Comparison of ENCODE assay signal across 9 mouse cellular contexts in the genomic region with DNA sequence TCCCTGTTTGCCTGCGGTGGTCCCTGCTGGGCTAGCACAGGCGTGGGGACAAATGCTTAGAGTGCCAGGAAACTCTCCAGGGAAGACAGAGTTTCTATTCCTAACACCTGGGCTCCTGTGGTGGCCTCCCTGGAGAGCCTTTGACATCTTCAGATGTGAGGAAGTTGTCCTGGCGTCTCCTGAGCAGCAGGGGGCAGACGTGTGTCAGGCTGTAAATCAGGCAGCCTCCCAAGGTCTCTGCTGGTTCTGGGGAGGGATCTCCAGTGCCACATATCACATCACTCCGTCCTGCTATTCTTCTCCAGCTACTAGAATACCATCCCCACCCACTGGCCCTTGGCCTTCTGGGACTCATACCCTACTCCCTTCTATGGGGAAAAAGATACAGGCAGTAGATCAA. TPM values are rescaled to one million over a fixed set of nuclear protein-coding genes. Genes with fewer than 3 reads are reported as not detected.
DNase-seq lines count a peak whose midpoint lies in the region; ATAC-seq lines count a peak whose summit lies in the region.
"Had no signal": no experiment of that assay in that cellular context is flagged by ENCODE, and none has a peak within 500 bp of the region (broad histone marks: within the 10 kb centered on the region; RNA-seq: fewer than 3 reads in every experiment).

No protein-coding gene starts in this region.

- no peak overlapping the region for H3K9ac ChIP-seq in kidney, embryonic 15.5 days

- DNase-seq in kidney, adult 11 months = peak; percentile 68
- peak; percentile 74 for DNase-seq in cerebellum, adult 11-12 months
- peak; percentile 82 for DNase-seq in left cerebral cortex, postnatal 4 days
- DNase-seq in natural killer cell, adult 2 months (ENCODE audit: low spot score in 2 of 2) = peak; percentile 17 to 36
- peak; percentile 84 for DNase-seq in testis, postnatal 10 days (ENCODE audit: low spot score)

- no peaks in the 10 kb centered on the region for H3K9me3 ChIP-seq in kidney, embryonic 15.5 days (replicated peaks)
- H3K9me3 ChIP-seq: megakaryocyte, embryonic 14.5 days had no signal

- intact Hi-C loops in left cerebral cortex, postnatal 4 days (cut with DNase I) = loop anchor here (2.0 kb wide), 1 partner anchor 141 kb away; no protein-coding TSS in a partner anchor

- ATAC-seq in kidney, embryonic 15.5 days (replicated peaks; ENCODE audit: low FRiP score) = no peak
- 0 out of 2 replicates have a peak, but pooled peaks have one; percentile 18 for ATAC-seq in frontal cortex, adult (ENCODE audit: low TSS enrichment)
- ATAC-seq in inflammation-experienced regulatory T-cells, adult 6 months = peak; percentile 41

- H3K4me3 ChIP-seq in kidney, embryonic 15.5 days (replicated peaks) = no peak overlapping the region
- H3K4me3 ChIP-seq: megakaryocyte, embryonic 14.5 days had no signal

- 0 out of 2 replicates have a peak, but pooled peaks cover 8% of the 10 kb centered on the region for H3K27me3 ChIP-seq in kidney, embryonic 15.5 days
- H3K27me3 ChIP-seq: megakaryocyte, embryonic 14.5 days had no signal

- 5% methylated on average over 5 of the region's 5 CpGs for WGBS in kidney, embryonic 15.5 days

- peaks cover 6% of the 10 kb centered on the region for H3K4me1 ChIP-seq in kidney, embryonic 15.5 days

- no peak overlapping the region for H3K4me2 ChIP-seq in kidney, embryonic 15.5 days

- H3K27ac ChIP-seq in kidney, embryonic 15.5 days = no peak overlapping the region

- peaks cover 56% of the 10 kb centered on the region for H3K36me3 ChIP-seq in kidney, embryonic 15.5 days

RNA-seq across cellular contexts. Expression of a gene that starts 38.3 kb away (rescaled TPM):
- polyA plus RNA-seq in kidney, embryonic 15.5 days (2015; fragmentation: Nextera tagmentation; extraction: Ambion mirVana) = 1.5 and 2.3 TPM in 2 replicates
- under 1 TPM in 2 of 3 experiments, not detected in 1; 0.15 to 0.58 TPM for polyA plus RNA-seq in inflammation-experienced regulatory T-cells, adult 6 months (2017; shearing (Covaris generic))
- not detected for total RNA-seq in left cerebral cortex, postnatal 4 days (2021)

Comparison
In these comparisons a context has a peak if more than half of its experiments do, and no peak if none do; other contexts are left out.
1. DNase-seq: peak in every context shown above with its lines; median percentile 84 in testis, postnatal 10 days; 82 in left cerebral cortex, postnatal 4 days; 74 in cerebellum, adult 11-12 months; 68 in kidney, adult 11 months; 26 in natural killer cell, adult 2 months.